Mouse (Mus musculus): ENCODE measurements around the gene Hmcn1.

GRCm38 (mm10) chr1:151025049-151025773 is 32.0 kb upstream of the Hmcn1 start:
- TF ChIP-seq CTCF (IDR thresholded peaks at IDR 0.05 in 2 of 3, conservative IDR thresholded peaks at IDR 0.05 in 1 of 3; ENCODE audit: control insufficient read depth in 1 of 3, insufficient read depth in 1 of 3, low read depth in 2 of 3, low read length in 3 of 3, poor library complexity in 1 of 3, severe bottlenecking in 1 of 3) (no peak), E2F4 (IDR thresholded peaks at IDR 0.05; ENCODE audit: borderline replicate concordance, low read depth, low read length) (no peak), POLR2A (IDR thresholded peaks at IDR 0.05; ENCODE audit: control insufficient read depth in 1 of 2, insufficient read depth in 1 of 2, low read depth in 1 of 2, low read length in 2 of 2, poor library complexity in 1 of 2) (no peak)
